Comparison of ENCODE assay signal across 20 mouse cellular contexts in the genomic region with DNA sequence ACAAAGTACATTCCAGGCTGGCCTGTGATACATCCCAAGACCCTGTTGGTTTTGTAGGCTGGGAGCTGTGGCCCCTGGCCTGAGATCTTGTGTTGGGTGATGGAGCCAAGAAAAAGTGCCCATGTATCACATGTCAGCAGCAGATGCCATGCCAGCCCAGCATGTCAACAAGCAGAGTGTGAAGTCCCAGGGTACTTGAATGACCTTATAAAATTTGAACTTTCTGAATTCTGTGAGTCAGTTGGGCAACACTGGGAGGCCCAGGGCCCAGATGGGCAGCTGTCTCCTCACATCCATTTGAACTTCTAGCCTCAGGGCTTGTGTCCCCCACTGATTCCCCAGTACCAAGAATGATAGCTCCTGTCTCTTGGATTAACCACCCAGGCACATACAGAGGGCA. TPM values are rescaled to one million over a fixed set of nuclear protein-coding genes. Genes with fewer than 3 reads are reported as not detected.
DNase-seq lines count a peak whose midpoint lies in the region; ATAC-seq and TF ChIP-seq lines count a peak whose summit lies in the region.
"Had no signal": no experiment of that assay in that cellular context is flagged by ENCODE, and none has a peak within 500 bp of the region (broad histone marks: within the 10 kb centered on the region; RNA-seq: fewer than 3 reads in every experiment).

No protein-coding gene starts in this region.

- no peaks in the 10 kb centered on the region for H3K27me3 ChIP-seq in liver, adult 2 months (ENCODE audit: control insufficient read depth, insufficient read depth, low read length)
- H3K27me3 ChIP-seq in liver, embryonic 12.5 days (replicated peaks): 0 out of 2 replicates have a peak, but pooled peaks cover 4% of the 10 kb centered on the region
- no peaks in the 10 kb centered on the region for H3K27me3 ChIP-seq in MEL (ENCODE audit: control insufficient read depth in 1 of 2, insufficient read depth in 2 of 2, low read length in 2 of 2)
- peaks cover 4% of the 10 kb centered on the region; the same call in 1 of the 2 replicates for H3K27me3 ChIP-seq in hindbrain, embryonic 10.5 days (ENCODE audit: insufficient read depth, poor library complexity, severe bottlenecking)
- H3K27me3 ChIP-seq: forebrain, embryonic 13.5 days; Patski had no signal

- no peak for TF ChIP-seq EP300 in MEL (IDR thresholded peaks at IDR 0.05; ENCODE audit: low read depth in 1 of 2, low read length in 2 of 2)

- H3K9me3 ChIP-seq in liver, embryonic 12.5 days (replicated peaks): no peaks in the 10 kb centered on the region
- no peaks in the 10 kb centered on the region for H3K9me3 ChIP-seq in MEL (replicated peaks; ENCODE audit: insufficient read depth, low read length)
- H3K9me3 ChIP-seq in hindbrain, embryonic 10.5 days: no peaks in the 10 kb centered on the region
- H3K9me3 ChIP-seq: forebrain, embryonic 10.5 days; forebrain, embryonic 13.5 days had no signal

- no peak overlapping the region for H3K9ac ChIP-seq in liver, adult 2 months (ENCODE audit: low read depth, low read length)
- H3K9ac ChIP-seq in liver, embryonic 12.5 days: no peak overlapping the region
- H3K9ac ChIP-seq in MEL (ENCODE audit: control insufficient read depth, low read depth, low read length, poor library complexity, severe bottlenecking): no peak overlapping the region
- H3K9ac ChIP-seq: forebrain, embryonic 13.5 days; hindbrain, embryonic 14.5 days had no signal

- H3K79me2 ChIP-seq in liver, adult 2 months (ENCODE audit: control insufficient read depth, insufficient read depth, low read length): no peaks in the 10 kb centered on the region
- H3K79me2 ChIP-seq in MEL (ENCODE audit: control insufficient read depth, insufficient read depth, low read length, poor library complexity): no peaks in the 10 kb centered on the region

- peak; percentile 20 for DNase-seq in adrenal gland, adult 2 months
- no peak for DNase-seq in adrenal gland, postnatal 10 days
- DNase-seq in liver, adult 2 months (ENCODE audit: extremely low read depth, low read depth, low spot score): peak; percentile 90
- DNase-seq in MEL (ENCODE audit: low read depth, low spot score): no peak
- DNase-seq in hindbrain, embryonic 10.5 days (ENCODE audit: low spot score): no peak
- DNase-seq: adrenal gland, adult 8-10 months; adrenal gland, postnatal 36 days; cerebellum, adult 18-20 months; cerebellum, adult 9-10 months; heart, adult 11 months; heart, postnatal 36 days had no signal

- ATAC-seq in liver, embryonic 12.5 days: no peak
- ATAC-seq: forebrain, embryonic 13.5 days; forebrain, embryonic 16.5 days; hindbrain, postnatal 0 days; intestine, embryonic 16.5 days; Patski had no signal

- TF ChIP-seq POLR2A in liver, adult 2 months (IDR thresholded peaks at IDR 0.05; ENCODE audit: extremely low read depth, insufficient read depth, low read length): no peak
- TF ChIP-seq POLR2A in MEL (IDR thresholded peaks at IDR 0.05; ENCODE audit: control insufficient read depth in 1 of 2, insufficient read depth in 1 of 2, low read depth in 1 of 2, low read length in 2 of 2, poor library complexity in 1 of 2): no peak

- no peak for TF ChIP-seq CTCF in liver, adult 2 months (IDR thresholded peaks at IDR 0.05; ENCODE audit: low read depth, low read length)
- TF ChIP-seq CTCF in MEL (IDR thresholded peaks at IDR 0.05 in 2 of 3, conservative IDR thresholded peaks at IDR 0.05 in 1 of 3; ENCODE audit: control insufficient read depth in 1 of 3, insufficient read depth in 1 of 3, low read depth in 2 of 3, low read length in 3 of 3, poor library complexity in 1 of 3, severe bottlenecking in 1 of 3): no peak

- H3K36me3 ChIP-seq in liver, adult 2 months (ENCODE audit: control insufficient read depth, insufficient read depth, low read length): no peaks in the 10 kb centered on the region
- no peaks in the 10 kb centered on the region for H3K36me3 ChIP-seq in liver, embryonic 12.5 days
- peaks cover 0 to 41% of the 10 kb centered on the region in 2 experiments; a peak in 2 of 4 replicates for H3K36me3 ChIP-seq in MEL (ENCODE audit: control insufficient read depth in 1 of 2, insufficient read depth in 2 of 2, low read length in 2 of 2)
- H3K36me3 ChIP-seq in hindbrain, embryonic 10.5 days: no peaks in the 10 kb centered on the region
- H3K36me3 ChIP-seq: forebrain, embryonic 10.5 days had no signal

- H3K27ac ChIP-seq in liver, adult 2 months (replicated peaks; ENCODE audit: insufficient read depth, low read depth, low read length): peak overlapping the region; percentile 74
- H3K27ac ChIP-seq in liver, embryonic 12.5 days: no peak overlapping the region
- H3K27ac ChIP-seq in MEL (ENCODE audit: control insufficient read depth, low read depth, low read length): peak overlapping the region; percentile 57
- H3K27ac ChIP-seq in hindbrain, embryonic 10.5 days: no peak overlapping the region
- H3K27ac ChIP-seq: forebrain, embryonic 10.5 days; forebrain, embryonic 13.5 days; hindbrain, embryonic 14.5 days; hindbrain, postnatal 0 days had no signal

- peaks cover 30% of the 10 kb centered on the region for H3K4me1 ChIP-seq in liver, adult 2 months (ENCODE audit: control insufficient read depth, insufficient read depth, low read length)
- peaks cover 42% of the 10 kb centered on the region for H3K4me1 ChIP-seq in liver, embryonic 12.5 days
- peaks cover 17 to 57% of the 10 kb centered on the region in 2 experiments for H3K4me1 ChIP-seq in MEL (ENCODE audit: control insufficient read depth in 1 of 2, insufficient read depth in 2 of 2, low read length in 2 of 2)
- H3K4me1 ChIP-seq in hindbrain, embryonic 10.5 days (replicated peaks): no peaks in the 10 kb centered on the region
- H3K4me1 ChIP-seq: forebrain, embryonic 13.5 days had no signal

- H3K4me3 ChIP-seq in liver, adult 2 months (ENCODE audit: insufficient read depth, low read depth, low read length): no peak overlapping the region
- no peak overlapping the region for H3K4me3 ChIP-seq in liver, embryonic 12.5 days
- no peak overlapping the region for H3K4me3 ChIP-seq in MEL (ENCODE audit: control insufficient read depth in 1 of 2, insufficient read depth in 1 of 2, low read depth in 2 of 2, low read length in 2 of 2)
- H3K4me3 ChIP-seq in hindbrain, embryonic 10.5 days: no peak overlapping the region
- H3K4me3 ChIP-seq: forebrain, embryonic 10.5 days; forebrain, embryonic 13.5 days had no signal

- H3K4me2 ChIP-seq in liver, embryonic 12.5 days: no peak overlapping the region
- H3K4me2 ChIP-seq: forebrain, embryonic 13.5 days; heart, embryonic 11.5 days; hindbrain, embryonic 14.5 days had no signal

- TF ChIP-seq RAD21 in MEL (IDR thresholded peaks at IDR 0.05; ENCODE audit: low read depth, low read length): no peak

TF ChIP-seq in MEL, 35 proteins besides CTCF, POLR2A, EP300 and RAD21:
- no peak for TF ChIP-seq TCF12 (IDR thresholded peaks at IDR 0.05; ENCODE audit: low read depth, low read length)
- TF ChIP-seq USF1 (IDR thresholded peaks at IDR 0.05; ENCODE audit: low read depth, low read length): no peak
- TF ChIP-seq CHD2 (IDR thresholded peaks at IDR 0.05; ENCODE audit: low read length): no peak
- no peak for TF ChIP-seq ZC3H11A (IDR thresholded peaks at IDR 0.05; ENCODE audit: low read depth, low read length)

RNA-seq across cellular contexts. Expression of a gene that starts 12.4 kb away (rescaled TPM):
- total RNA-seq in adrenal gland, adult 2 months (2021): 100 to 1,000 TPM; 158 to 185 TPM
- polyA plus RNA-seq in adrenal gland, adult 2 months (2012; rRNA removed): 225 and 227 TPM in 2 replicates
- 100 to 1,000 TPM; 113 to 129 TPM for total RNA-seq in adrenal gland, postnatal 10 days (2021)
- total RNA-seq in liver, adult 2 months (2014; rRNA removed): 26.5 and 42.6 TPM in 2 replicates
- 152 and 163 TPM in 2 replicates for polyA plus RNA-seq in liver, adult 2 months (2012; rRNA removed)
- polyA plus RNA-seq in liver, embryonic 12.5 days (2016; fragmentation: Nextera tagmentation; extraction: Ambion mirVana): 5.6 and 5.9 TPM in 2 replicates
- 11.6 and 13.7 TPM in 2 replicates for total RNA-seq in MEL (2012; rRNA removed)
- 10 to 100 TPM in 1 of 2 experiments, not detected in 1; 32.3 TPM for polyA plus RNA-seq in MEL (2012; ENCODE audit: insufficient read depth in 1 of 2, insufficient read length in 2 of 2, low read depth in 1 of 2, low replicate concordance in 2 of 2, missing spikeins in 1 of 2)
- polyA plus RNA-seq in hindbrain, embryonic 10.5 days (2016; fragmentation: Nextera tagmentation; extraction: Ambion mirVana): 4.6 and 5.2 TPM in 2 replicates

RNA-seq across cellular contexts. Expression of a gene that starts 29.9 kb away (rescaled TPM):
- total RNA-seq in adrenal gland, adult 2 months (2021): 10 to 100 TPM in 1 of 2 experiments, 1 to 10 TPM in 1; 7.9 to 13.0 TPM
- polyA plus RNA-seq in adrenal gland, adult 2 months (2012; rRNA removed): 13.1 and 14.8 TPM in 2 replicates
- total RNA-seq in adrenal gland, postnatal 10 days (2021): 10 to 100 TPM; 13.2 to 17.1 TPM
- total RNA-seq in liver, adult 2 months (2014; rRNA removed): 4.6 and 9.9 TPM in 2 replicates
- polyA plus RNA-seq in liver, adult 2 months (2012; rRNA removed): 5.8 and 9.6 TPM in 2 replicates
- 10.3 and 11.4 TPM in 2 replicates for polyA plus RNA-seq in liver, embryonic 12.5 days (2016; fragmentation: Nextera tagmentation; extraction: Ambion mirVana)
- 1.3 and 2.7 TPM in 2 replicates for total RNA-seq in MEL (2012; rRNA removed)
- polyA plus RNA-seq in MEL (2012; ENCODE audit: insufficient read depth in 1 of 2, insufficient read length in 2 of 2, low read depth in 1 of 2, low replicate concordance in 2 of 2, missing spikeins in 1 of 2): 1 to 10 TPM in 1 of 2 experiments, not detected in 1; 6.6 TPM
- 10.4 and 11.6 TPM in 2 replicates for polyA plus RNA-seq in hindbrain, embryonic 10.5 days (2016; fragmentation: Nextera tagmentation; extraction: Ambion mirVana)

RNA-seq across cellular contexts. Expression of a gene that starts 46.4 kb away (rescaled TPM):
- total RNA-seq in adrenal gland, adult 2 months (2021): 10 to 100 TPM; 77.2 to 99.3 TPM
- polyA plus RNA-seq in adrenal gland, adult 2 months (2012; rRNA removed): 252 and 304 TPM in 2 replicates
- 10 to 100 TPM; 56.2 to 93.5 TPM for total RNA-seq in adrenal gland, postnatal 10 days (2021)
- 9.3 and 13.2 TPM in 2 replicates for total RNA-seq in liver, adult 2 months (2014; rRNA removed)
- 26.5 and 45.6 TPM in 2 replicates for polyA plus RNA-seq in liver, adult 2 months (2012; rRNA removed)
- 5.8 and 6.5 TPM in 2 replicates for polyA plus RNA-seq in liver, embryonic 12.5 days (2016; fragmentation: Nextera tagmentation; extraction: Ambion mirVana)
- total RNA-seq in MEL (2012; rRNA removed): 17.4 and 19.2 TPM in 2 replicates
- polyA plus RNA-seq in MEL (2012; ENCODE audit: insufficient read depth in 1 of 2, insufficient read length in 2 of 2, low read depth in 1 of 2, low replicate concordance in 2 of 2, missing spikeins in 1 of 2): 10 to 100 TPM in 1 of 2 experiments, not detected in 1; 38.6 TPM
- 17.7 TPM in 2 replicates for polyA plus RNA-seq in hindbrain, embryonic 10.5 days (2016; fragmentation: Nextera tagmentation; extraction: Ambion mirVana)

Comparison
In these comparisons a context has a peak if more than half of its experiments do, and no peak if none do; other contexts are left out.
1. DNase-seq: peak in adrenal gland, adult 2 months (single experiment) and liver, adult 2 months (single experiment); none in adrenal gland, postnatal 10 days (single experiment), MEL (single experiment) and hindbrain, embryonic 10.5 days (single experiment).
2. H3K27ac ChIP-seq: peak in liver, adult 2 months (single experiment) and MEL (single experiment); none in liver, embryonic 12.5 days (single experiment) and hindbrain, embryonic 10.5 days (single experiment).